Mouse (Mus musculus) left cerebral cortex, adult 8-10 months (tissue): ENCODE results near the gene Ndufs5. TPM values are rescaled to one million over a fixed set of nuclear protein-coding genes. Genes with fewer than 3 reads are reported as not detected.

Source experiments
- total RNA-seq, 4 experiments: library from RNA; stranded (reverse); gene quantifications; 2 replicates each; pipeline ENCODE4 v1.2.4; 2022

The Ndufs5 gene
- total RNA-seq, 4 experiments from 2014 or later, result 156 to 202 (median 174) TPM

Other genes starting within 250 kb of the Ndufs5 start
- 100 to 1,000 TPM; 214 to 262 (median 235) TPM for gene Macf1, start 33.8 kb downstream of the Ndufs5 start, total RNA-seq
- gene Akirin1, start 32.1 kb upstream of the Ndufs5 start, total RNA-seq, result 10 to 100 TPM; 50.2 to 59.8 (median 52.1) TPM
- gene Rhbdl2, start 69.7 kb upstream of the Ndufs5 start, total RNA-seq, result under 1 TPM; 0.40 to 0.94 (median 0.80) TPM
- under 1 TPM in 1 of 4 experiments, not detected in 3; 0.16 TPM for gene 4933427I04Rik, start 141.5 kb upstream of the Ndufs5 start, total RNA-seq
- 10 to 100 TPM in 2 of 4 experiments, 1 to 10 TPM in 2; 6.9 to 12.3 (median 9.6) TPM for gene Mycbp, start 186.6 kb upstream of the Ndufs5 start, total RNA-seq
- 10 to 100 TPM; 66.4 to 69.6 (median 67.6) TPM for gene Rragc, start 199.2 kb upstream of the Ndufs5 start, total RNA-seq
- not detected for gene 4930535I16Rik, start 199.8 kb upstream of the Ndufs5 start, total RNA-seq